Mouse (Mus musculus): ENCODE data around the gene Ptprm.

DNA sequence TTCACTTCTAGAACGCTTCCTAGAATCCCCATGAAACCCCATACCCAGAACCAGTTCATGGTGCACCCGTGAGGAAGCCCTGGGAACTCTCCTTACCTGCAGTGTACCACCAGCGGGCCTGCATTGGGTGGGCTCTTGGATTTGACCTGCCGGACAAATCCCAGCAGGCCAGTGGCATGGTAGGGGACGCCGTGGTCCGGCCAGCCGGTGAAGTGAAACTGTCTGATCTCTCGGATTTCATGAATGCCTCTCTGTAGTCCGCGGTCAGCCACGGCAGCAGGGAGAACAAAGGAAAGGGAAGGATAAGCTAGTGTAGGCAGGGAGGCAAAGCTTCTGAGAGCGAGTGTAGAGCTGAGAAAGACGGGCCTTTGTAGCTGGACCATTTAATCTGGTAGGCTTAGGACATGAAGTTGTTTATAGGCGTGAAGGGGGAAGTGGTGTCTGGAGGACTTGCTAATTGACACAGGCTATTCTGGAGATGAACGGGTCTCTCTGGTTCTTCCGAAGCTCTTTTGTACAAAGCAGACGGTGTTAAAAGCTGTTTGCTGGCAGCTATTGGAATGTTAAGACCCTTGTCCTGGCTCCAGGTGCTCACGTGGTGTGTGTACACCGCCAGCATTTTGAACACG is 660.5 kb downstream of the Ptprm start:
- no peak for TF ChIP-seq NELFE (IDR thresholded peaks at IDR 0.05; ENCODE audit: low read depth, low read length)
- no peak for TF ChIP-seq POLR2A (IDR thresholded peaks at IDR 0.05; ENCODE audit: control insufficient read depth in 1 of 2, insufficient read depth in 1 of 2, low read depth in 1 of 2, low read length in 2 of 2, poor library complexity in 1 of 2)
- no peak for TF ChIP-seq EP300 (IDR thresholded peaks at IDR 0.05; ENCODE audit: low read depth in 1 of 2, low read length in 2 of 2)
- no peak for TF ChIP-seq CHD2 (IDR thresholded peaks at IDR 0.05; ENCODE audit: low read length)
- TF ChIP-seq CTCF (IDR thresholded peaks at IDR 0.05 in 2 of 3, conservative IDR thresholded peaks at IDR 0.05 in 1 of 3; ENCODE audit: control insufficient read depth in 1 of 3, insufficient read depth in 1 of 3, low read depth in 2 of 3, low read length in 3 of 3, poor library complexity in 1 of 3, severe bottlenecking in 1 of 3): no peak
